In the genomic region with DNA sequence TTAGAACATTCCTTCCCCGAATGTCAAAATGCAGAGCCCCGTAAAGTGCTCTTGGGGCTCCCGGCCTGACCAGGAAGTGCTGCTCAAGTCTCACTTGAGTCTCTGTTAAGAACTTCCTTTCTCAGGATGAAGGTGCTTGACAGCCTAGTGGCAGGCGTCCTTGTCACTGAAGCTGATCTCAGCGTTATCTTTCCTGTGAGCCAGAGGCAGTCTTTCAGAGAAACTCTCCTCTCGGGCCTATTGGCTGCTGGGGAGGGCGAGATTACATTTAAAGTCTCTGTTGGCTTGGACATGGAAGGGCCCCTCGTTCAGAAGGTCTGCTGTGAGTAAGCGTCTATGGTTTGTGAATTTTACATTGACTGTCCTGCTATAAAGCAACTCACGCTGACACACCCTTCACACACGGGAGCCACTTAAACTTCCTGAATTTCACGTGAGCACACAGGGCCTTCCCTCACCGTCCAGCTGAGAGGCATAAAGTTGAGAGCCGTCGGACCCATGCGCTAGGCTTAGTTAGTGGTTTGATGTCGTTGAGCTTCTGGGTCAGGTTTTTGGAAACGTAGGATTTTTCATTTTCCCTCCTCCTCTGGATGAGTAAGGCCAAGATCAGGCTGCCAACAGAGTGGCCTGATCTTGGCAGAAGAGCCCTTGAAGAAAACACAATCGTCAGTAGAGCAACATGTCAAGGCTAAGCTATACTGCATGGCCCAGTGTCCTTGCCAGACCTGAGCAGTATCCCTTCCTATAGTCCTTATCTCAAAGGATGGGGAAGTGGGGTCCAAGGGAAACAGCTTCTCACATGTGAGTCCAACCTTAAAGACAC, we compare ENCODE assay signal across 9 mouse cellular contexts. TPM values are rescaled to one million over a fixed set of nuclear protein-coding genes. Genes with fewer than 3 reads are reported as not detected.
DNase-seq lines count a peak whose midpoint lies in the region; ATAC-seq and TF ChIP-seq lines count a peak whose summit lies in the region.
"Had no signal": no experiment of that assay in that cellular context is flagged by ENCODE, and none has a peak within 500 bp of the region (broad histone marks: within the 10 kb centered on the region; RNA-seq: fewer than 3 reads in every experiment).

No protein-coding gene starts in this region.

- no peak overlapping the region for H3K4me3 ChIP-seq in kidney, embryonic 14.5 days (ENCODE audit: low read length)
- peak overlapping the region; percentile 90 for H3K4me3 ChIP-seq in bone marrow macrophage, adult 2 months (ENCODE audit: insufficient read depth, low read length)
- peak overlapping the region; percentile 70 for H3K4me3 ChIP-seq in liver, embryonic 13.5 days (replicated peaks)
- H3K4me3 ChIP-seq in stomach, embryonic 16.5 days (replicated peaks; ENCODE audit: low read length), result peak overlapping the region; percentile 22
- H3K4me3 ChIP-seq: neural tube, embryonic 12.5 days had no signal

- H3K4me1 ChIP-seq in kidney, embryonic 14.5 days (ENCODE audit: control insufficient read depth, insufficient read depth, low read length), result peaks cover 13% of the 10 kb centered on the region
- peaks cover 39% of the 10 kb centered on the region for H3K4me1 ChIP-seq in bone marrow macrophage, adult 2 months (ENCODE audit: control insufficient read depth, insufficient read depth, low read length)
- H3K4me1 ChIP-seq in liver, embryonic 13.5 days (replicated peaks), result peaks cover 84% of the 10 kb centered on the region
- peaks cover 42% of the 10 kb centered on the region for H3K4me1 ChIP-seq in stomach, embryonic 16.5 days (ENCODE audit: control insufficient read depth, insufficient read depth, low read length)

- H3K27me3 ChIP-seq in kidney, embryonic 14.5 days (ENCODE audit: control insufficient read depth, insufficient read depth, low read length), result no peaks in the 10 kb centered on the region
- no peaks in the 10 kb centered on the region for H3K27me3 ChIP-seq in liver, embryonic 13.5 days
- H3K27me3 ChIP-seq in stomach, embryonic 16.5 days (ENCODE audit: control insufficient read depth, insufficient read depth, low read length), result no peaks in the 10 kb centered on the region
- H3K27me3 ChIP-seq: neural tube, embryonic 12.5 days had no signal

- 61% methylated on average over 19 of the region's 19 CpGs for WGBS in kidney, embryonic 14.5 days
- 8% methylated on average over 19 of the region's 19 CpGs for WGBS in liver, embryonic 13.5 days (ENCODE audit: insufficient replicate concordance)
- WGBS in stomach, embryonic 16.5 days, result 44% methylated on average over 19 of the region's 19 CpGs

- H3K9ac ChIP-seq in kidney, embryonic 14.5 days (ENCODE audit: low read depth, low read length), result no peak overlapping the region
- H3K9ac ChIP-seq in liver, embryonic 13.5 days, result peak overlapping the region; percentile 87
- peak overlapping the region; percentile 57 for H3K9ac ChIP-seq in stomach, embryonic 16.5 days (ENCODE audit: low read length)
- H3K9ac ChIP-seq: neural tube, embryonic 12.5 days had no signal

- 0 out of 2 replicates have a peak, but pooled peaks have one; percentile 19 for TF ChIP-seq POLR2A in bone marrow macrophage, adult 2 months (IDR thresholded peaks at IDR 0.05; ENCODE audit: borderline replicate concordance, low read depth, low read length)

- no peak for TF ChIP-seq CTCF in bone marrow macrophage, adult 2 months (IDR thresholded peaks at IDR 0.05; ENCODE audit: low read depth, low read length)

- H3K4me2 ChIP-seq in kidney, embryonic 14.5 days (replicated peaks; ENCODE audit: low read depth, low read length), result no peak overlapping the region
- peak overlapping the region; percentile 92 for H3K4me2 ChIP-seq in liver, embryonic 13.5 days
- peak overlapping the region; percentile 34 for H3K4me2 ChIP-seq in stomach, embryonic 16.5 days (ENCODE audit: low read depth, low read length)
- H3K4me2 ChIP-seq: neural tube, embryonic 12.5 days had no signal

- H3K36me3 ChIP-seq in kidney, embryonic 14.5 days (ENCODE audit: control insufficient read depth, insufficient read depth, low read length), result no peaks in the 10 kb centered on the region
- no peaks in the 10 kb centered on the region for H3K36me3 ChIP-seq in liver, embryonic 13.5 days
- no peaks in the 10 kb centered on the region for H3K36me3 ChIP-seq in stomach, embryonic 16.5 days (ENCODE audit: control insufficient read depth, insufficient read depth, low read length)
- H3K36me3 ChIP-seq: neural tube, embryonic 12.5 days had no signal

- no peak for ATAC-seq in kidney, embryonic 14.5 days (ENCODE audit: low FRiP score, low TSS enrichment)
- ATAC-seq in liver, embryonic 13.5 days (ENCODE audit: low read depth), result peak; percentile 53
- 0 out of 2 replicates have a peak, but pooled peaks have one; percentile 18 for ATAC-seq in stomach, embryonic 16.5 days (ENCODE audit: insufficient read depth, low FRiP score)

- DNase-seq in kidney, adult 8-10 months, result no peak
- peak; percentile 72 for DNase-seq in liver, embryonic 13.5 days
- DNase-seq in frontal cortex, adult 2 months (ENCODE audit: extremely low spot score in 1 of 2, low spot score in 1 of 2), result no peak
- DNase-seq in frontal cortex, postnatal 36 days (ENCODE audit: low spot score in 2 of 2), result no peak
- no peak for DNase-seq in left cerebral cortex, adult 8-10 months (ENCODE audit: low spot score in 2 of 2)

- H3K9me3 ChIP-seq in kidney, embryonic 14.5 days (ENCODE audit: control insufficient read depth, low read length), result no peaks in the 10 kb centered on the region
- no peaks in the 10 kb centered on the region for H3K9me3 ChIP-seq in liver, embryonic 13.5 days (replicated peaks)
- no peaks in the 10 kb centered on the region for H3K9me3 ChIP-seq in stomach, embryonic 16.5 days (replicated peaks; ENCODE audit: control insufficient read depth, low read length)
- H3K9me3 ChIP-seq: neural tube, embryonic 12.5 days had no signal

- peak overlapping the region; percentile 53; the same call in 1 of the 2 replicates for H3K27ac ChIP-seq in kidney, embryonic 14.5 days (ENCODE audit: low read depth, low read length)
- peak overlapping the region; percentile 97 for H3K27ac ChIP-seq in bone marrow macrophage, adult 2 months (ENCODE audit: insufficient read depth, low read depth, low read length)
- H3K27ac ChIP-seq in liver, embryonic 13.5 days, result peak overlapping the region; percentile 99
- peak overlapping the region; percentile 66 for H3K27ac ChIP-seq in stomach, embryonic 16.5 days (ENCODE audit: low read length)
- H3K27ac ChIP-seq: neural tube, embryonic 12.5 days had no signal

RNA-seq across cellular contexts. Expression of a gene that starts 14.3 kb away (rescaled TPM):
- 11.7 and 16.3 TPM in 2 replicates for polyA plus RNA-seq in kidney, embryonic 14.5 days (2014; fragmentation: Nextera tagmentation; extraction: Ambion mirVana)
- polyA plus RNA-seq in bone marrow macrophage, adult 2 months (2012; ENCODE audit: insufficient read depth, insufficient read length, missing spikeins), result 110 and 112 TPM in 2 replicates
- polyA plus RNA-seq in liver, embryonic 13.5 days (2015; fragmentation: Nextera tagmentation; extraction: Ambion mirVana), result 49.3 and 56.2 TPM in 2 replicates
- 33.1 TPM in 2 replicates for polyA plus RNA-seq in stomach, embryonic 16.5 days (2015; fragmentation: Nextera tagmentation; extraction: Ambion mirVana)
- 43.8 and 48.2 TPM in 2 replicates for polyA plus RNA-seq in frontal cortex, adult 2 months (2012; rRNA removed)
- total RNA-seq in left cerebral cortex, adult 8-10 months (2022), result 10 to 100 TPM; 49.5 to 55.4 (median 52.4) TPM

RNA-seq across cellular contexts. Expression of a gene that starts 18.4 kb away (rescaled TPM):
- 49.2 and 70.7 TPM in 2 replicates for polyA plus RNA-seq in kidney, embryonic 14.5 days (2014; fragmentation: Nextera tagmentation; extraction: Ambion mirVana)
- polyA plus RNA-seq in bone marrow macrophage, adult 2 months (2012; ENCODE audit: insufficient read depth, insufficient read length, missing spikeins), result 50.7 and 51.4 TPM in 2 replicates
- polyA plus RNA-seq in liver, embryonic 13.5 days (2015; fragmentation: Nextera tagmentation; extraction: Ambion mirVana), result 38.1 and 43.2 TPM in 2 replicates
- polyA plus RNA-seq in stomach, embryonic 16.5 days (2015; fragmentation: Nextera tagmentation; extraction: Ambion mirVana), result 42.7 and 46.2 TPM in 2 replicates
- polyA plus RNA-seq in frontal cortex, adult 2 months (2012; rRNA removed), result 122 and 124 TPM in 2 replicates
- total RNA-seq in left cerebral cortex, adult 8-10 months (2022), result 100 to 1,000 TPM; 114 to 150 (median 121) TPM
